Mouse (Mus musculus): ENCODE measurements around the gene Srrt. TPM values are rescaled to one million over a fixed set of nuclear protein-coding genes. Genes with fewer than 3 reads are reported as not detected.
"Not testable (repeated sequence)": the region's sequence is repeated elsewhere in the genome, so short reads cannot be mapped to it uniquely, and the experiment has no call there.

The Srrt gene
- polyA plus RNA-seq, 1 experiment from 2014 or later: 141 TPM

DNA sequence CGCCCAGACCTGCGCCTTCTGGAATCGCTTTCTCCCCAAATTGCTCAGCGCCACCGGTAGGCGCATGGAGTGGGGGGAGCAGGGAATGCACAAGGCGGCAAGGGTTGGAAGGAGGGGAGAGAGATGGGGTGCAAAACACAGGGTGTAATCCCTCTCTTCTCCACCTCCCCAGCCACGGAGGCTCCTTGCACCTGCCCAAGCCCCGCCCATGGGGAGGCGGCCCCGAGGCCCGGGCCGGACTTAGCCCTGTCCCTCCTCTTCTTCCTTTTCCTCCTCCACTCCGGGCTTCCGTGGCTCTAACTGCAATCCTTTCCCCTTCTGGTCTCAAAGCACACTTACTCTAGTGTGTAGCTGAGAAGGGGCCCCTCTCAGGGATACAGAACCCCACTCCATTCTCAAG, 14.2 kb downstream of the Srrt start:
- Histone ChIP-seq H3K36me3 (peaks cover 36% of the 10 kb centered on the region), H3K9me3 (no peaks in the 10 kb centered on the region), H3K27me3 (peaks cover 49% of the 10 kb centered on the region), H3K4me1 (peaks cover 22% of the 10 kb centered on the region), H3K9ac (peak overlapping the region; percentile 78), H3K4me2 (replicated peaks) (peak overlapping the region; percentile 100), H3K4me3 (peak overlapping the region; percentile 61), H3K27ac (no peak overlapping the region; the same call in 1 of the 2 replicates)
- whole genome bisulfite sequencing: 1% methylated on average over 15 of the region's 15 CpGs
- 0 out of 2 replicates have a peak, but pooled peaks have one; percentile 13 for ATAC-seq (ENCODE audit: low FRiP score, low read depth)

DNA sequence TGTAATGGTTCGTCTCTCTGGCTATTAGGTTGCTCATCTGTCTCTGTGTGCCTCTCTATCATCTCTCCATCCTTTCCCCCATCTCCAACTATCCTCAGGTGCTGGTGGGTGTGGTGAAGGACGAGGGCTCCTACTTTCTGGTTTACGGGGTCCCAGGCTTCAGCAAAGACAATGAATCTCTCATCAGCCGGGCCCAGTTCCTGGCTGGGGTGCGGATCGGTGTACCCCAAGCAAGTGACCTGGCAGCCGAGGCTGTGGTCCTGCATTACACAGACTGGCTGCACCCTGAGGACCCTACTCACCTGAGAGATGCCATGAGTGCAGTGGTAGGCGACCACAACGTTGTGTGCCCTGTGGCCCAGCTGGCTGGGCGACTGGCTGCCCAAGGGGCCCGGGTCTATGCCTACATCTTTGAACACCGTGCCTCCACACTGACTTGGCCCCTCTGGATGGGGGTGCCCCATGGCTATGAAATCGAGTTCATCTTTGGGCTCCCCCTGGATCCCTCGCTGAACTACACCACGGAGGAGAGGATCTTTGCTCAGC, 16.0 kb downstream of the Srrt start:
- ATAC-seq (ENCODE audit: low FRiP score, low read depth): no peak
- no peak overlapping the region for H3K27ac ChIP-seq
- H3K36me3 ChIP-seq: peaks cover 18% of the 10 kb centered on the region
- H3K4me3 ChIP-seq: no peak overlapping the region
- 76% methylated on average over 15 of the region's 15 CpGs for WGBS
- peak overlapping the region; percentile 14; the same call in 1 of the 2 replicates for H3K4me2 ChIP-seq (replicated peaks)
- H3K4me1 ChIP-seq: peaks cover 34% of the 10 kb centered on the region
- no peak overlapping the region for H3K9ac ChIP-seq
- H3K27me3 ChIP-seq: peaks cover 65% of the 10 kb centered on the region
- H3K9me3 ChIP-seq: no peaks in the 10 kb centered on the region

- H3K27me3 ChIP-seq: peaks cover 70% of the 10 kb centered on the region
- H3K36me3 ChIP-seq: peaks cover 10% of the 10 kb centered on the region
- no peaks in the 10 kb centered on the region for H3K9me3 ChIP-seq
- WGBS: 22% methylated on average over 15 of the region's 15 CpGs
- H3K4me1 ChIP-seq: peaks cover 34% of the 10 kb centered on the region
- no peak for ATAC-seq (ENCODE audit: low FRiP score, low read depth)
- no peak overlapping the region; the same call in 1 of the 2 replicates for H3K4me2 ChIP-seq (replicated peaks)
- peak overlapping the region; percentile 47; the same call in 1 of the 2 replicates for H3K4me3 ChIP-seq
- no peak overlapping the region for H3K9ac ChIP-seq
- no peak overlapping the region for H3K27ac ChIP-seq
Observed at GRCm38 (mm10) chr5:137290677-137291076, 16.8 kb downstream of the Srrt start.

DNA sequence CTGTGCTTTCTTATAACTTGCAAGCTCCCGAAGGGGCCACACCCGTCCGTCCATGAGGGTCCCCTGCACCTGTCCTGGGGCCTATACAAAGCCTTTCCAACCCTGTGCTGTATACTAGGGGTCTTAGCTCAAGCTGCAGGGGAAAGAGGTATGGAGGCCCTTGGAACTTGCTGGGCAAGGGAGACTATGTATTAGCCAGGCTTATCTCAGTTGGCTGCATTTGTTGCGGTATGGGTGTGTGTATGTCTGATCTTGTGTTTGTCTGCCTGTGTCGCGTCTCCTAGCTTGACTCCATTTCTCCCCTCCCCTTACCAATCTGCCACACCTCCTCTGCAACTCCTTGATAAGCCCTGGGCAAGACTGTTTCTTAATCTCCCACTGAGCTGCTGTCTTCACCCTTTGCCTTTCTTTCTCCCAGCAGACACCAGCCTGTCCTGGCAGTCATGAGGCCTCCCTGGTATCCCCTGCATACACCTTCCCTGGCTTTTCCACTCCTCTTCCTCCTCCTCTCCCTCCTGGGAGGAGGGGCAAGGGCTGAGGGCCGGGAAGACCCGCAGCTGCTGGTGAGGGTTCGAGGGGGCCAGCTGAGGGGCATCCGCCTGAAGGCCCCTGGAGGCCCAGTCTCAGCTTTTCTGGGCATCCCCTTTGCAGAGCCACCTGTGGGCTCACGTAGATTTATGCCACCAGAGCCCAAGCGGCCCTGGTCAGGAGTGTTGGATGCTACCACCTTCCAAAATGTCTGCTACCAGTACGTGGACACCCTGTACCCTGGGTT, 17.7 kb downstream of the Srrt start:
- Histone ChIP-seq H3K27ac (no peak overlapping the region), H3K9me3 (no peaks in the 10 kb centered on the region), H3K27me3 (peaks cover 76% of the 10 kb centered on the region), H3K4me3 (peak overlapping the region; percentile 47), H3K9ac (peak overlapping the region; percentile 15), H3K4me2 (replicated peaks) (peak overlapping the region; percentile 75), H3K4me1 (peaks cover 26% of the 10 kb centered on the region), H3K36me3 (0 out of 2 replicates have a peak, but pooled peaks cover under 1% of the 10 kb centered on the region)
- ATAC-seq (ENCODE audit: low FRiP score, low read depth): no peak
- 54% methylated on average over 13 of the region's 13 CpGs for WGBS

DNA sequence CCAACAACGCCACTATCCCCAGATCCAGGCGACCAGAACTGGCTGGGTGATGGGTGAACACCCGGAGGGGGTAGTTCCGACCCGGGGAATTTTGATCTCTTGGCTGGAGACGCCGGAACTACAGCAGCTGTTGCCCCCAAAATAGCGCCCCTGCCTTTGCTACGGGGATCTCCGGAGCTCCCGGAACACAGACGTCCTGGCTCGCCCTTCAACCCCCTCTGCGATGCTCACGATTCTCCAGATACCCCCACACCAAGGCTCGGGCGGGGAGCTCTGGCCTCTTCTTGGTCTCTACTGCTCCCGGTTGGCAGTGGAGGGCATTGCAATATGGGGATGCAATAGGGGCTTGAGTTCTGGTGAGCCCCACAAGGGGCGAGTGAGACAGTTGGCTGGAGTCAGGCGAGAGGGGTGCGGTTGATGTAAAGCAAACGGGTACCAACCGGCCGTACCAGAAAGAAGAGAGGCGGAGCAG, 18.4 kb downstream of the Srrt start:
- H3K36me3 ChIP-seq: no peaks in the 10 kb centered on the region
- peak overlapping the region; percentile 47 for H3K4me3 ChIP-seq
- peaks cover 24% of the 10 kb centered on the region for H3K4me1 ChIP-seq
- H3K27me3 ChIP-seq: peaks cover 76% of the 10 kb centered on the region
- no peak; the same call in 1 of the 2 replicates for ATAC-seq (ENCODE audit: low FRiP score, low read depth)
- H3K4me2 ChIP-seq (replicated peaks): peak overlapping the region; percentile 75
- no peaks in the 10 kb centered on the region for H3K9me3 ChIP-seq
- H3K9ac ChIP-seq: peak overlapping the region; percentile 15; the same call in 1 of the 2 replicates
- H3K27ac ChIP-seq: no peak overlapping the region
- WGBS: 2% methylated on average over 25 of the region's 25 CpGs

DNA sequence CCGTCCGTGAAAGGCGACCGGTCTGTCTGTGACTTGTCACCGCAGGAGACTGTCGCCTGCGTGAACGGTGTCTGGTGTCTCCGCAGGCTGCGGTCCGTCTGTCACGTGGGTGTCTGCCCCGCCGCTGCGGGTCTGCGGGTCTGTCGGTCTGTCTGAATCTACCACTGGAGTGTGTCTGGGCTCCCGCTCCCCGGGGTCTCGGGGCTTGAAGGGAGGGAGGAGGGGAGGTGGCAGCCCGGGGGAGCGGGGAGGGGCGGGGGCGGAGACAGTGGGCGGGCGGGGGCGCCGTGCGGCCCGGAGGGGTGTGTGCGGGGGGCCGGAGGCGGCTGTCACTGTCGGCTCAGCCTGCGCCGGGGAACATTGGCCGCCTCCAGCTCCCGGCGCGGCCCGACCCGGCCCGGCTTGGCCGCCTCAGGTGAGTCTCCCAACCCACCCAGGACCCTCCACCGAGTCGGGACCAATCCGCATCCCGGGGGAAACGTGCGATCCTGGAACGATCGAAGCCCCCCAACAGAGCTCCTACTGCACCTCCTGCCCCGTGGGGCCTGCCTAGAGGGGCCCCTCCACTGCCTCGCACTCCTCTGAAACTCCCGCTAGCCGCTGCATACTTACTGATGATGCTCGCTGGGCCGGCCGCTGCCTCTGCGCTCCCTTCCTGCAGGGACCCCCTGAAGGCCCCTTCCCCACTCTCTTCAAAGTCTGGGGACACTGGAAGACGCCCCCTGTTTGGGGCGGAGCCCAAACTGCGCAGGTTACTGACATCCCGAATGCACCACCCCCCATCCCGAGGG, 19.3 kb downstream of the Srrt start:
- WGBS: under 1% methylated on average over 57 of the region's 65 CpGs
- no peaks in the 10 kb centered on the region for H3K9me3 ChIP-seq
- ATAC-seq (ENCODE audit: low FRiP score, low read depth): no peak
- peak overlapping the region; percentile 66 for H3K9ac ChIP-seq
- peaks cover 74% of the 10 kb centered on the region for H3K27me3 ChIP-seq
- peaks cover 20% of the 10 kb centered on the region for H3K4me1 ChIP-seq
- peak overlapping the region; percentile 47 for H3K4me3 ChIP-seq
- H3K36me3 ChIP-seq: no peaks in the 10 kb centered on the region
- H3K4me2 ChIP-seq (replicated peaks): peak overlapping the region; percentile 75
- no peak overlapping the region for H3K27ac ChIP-seq

DNA sequence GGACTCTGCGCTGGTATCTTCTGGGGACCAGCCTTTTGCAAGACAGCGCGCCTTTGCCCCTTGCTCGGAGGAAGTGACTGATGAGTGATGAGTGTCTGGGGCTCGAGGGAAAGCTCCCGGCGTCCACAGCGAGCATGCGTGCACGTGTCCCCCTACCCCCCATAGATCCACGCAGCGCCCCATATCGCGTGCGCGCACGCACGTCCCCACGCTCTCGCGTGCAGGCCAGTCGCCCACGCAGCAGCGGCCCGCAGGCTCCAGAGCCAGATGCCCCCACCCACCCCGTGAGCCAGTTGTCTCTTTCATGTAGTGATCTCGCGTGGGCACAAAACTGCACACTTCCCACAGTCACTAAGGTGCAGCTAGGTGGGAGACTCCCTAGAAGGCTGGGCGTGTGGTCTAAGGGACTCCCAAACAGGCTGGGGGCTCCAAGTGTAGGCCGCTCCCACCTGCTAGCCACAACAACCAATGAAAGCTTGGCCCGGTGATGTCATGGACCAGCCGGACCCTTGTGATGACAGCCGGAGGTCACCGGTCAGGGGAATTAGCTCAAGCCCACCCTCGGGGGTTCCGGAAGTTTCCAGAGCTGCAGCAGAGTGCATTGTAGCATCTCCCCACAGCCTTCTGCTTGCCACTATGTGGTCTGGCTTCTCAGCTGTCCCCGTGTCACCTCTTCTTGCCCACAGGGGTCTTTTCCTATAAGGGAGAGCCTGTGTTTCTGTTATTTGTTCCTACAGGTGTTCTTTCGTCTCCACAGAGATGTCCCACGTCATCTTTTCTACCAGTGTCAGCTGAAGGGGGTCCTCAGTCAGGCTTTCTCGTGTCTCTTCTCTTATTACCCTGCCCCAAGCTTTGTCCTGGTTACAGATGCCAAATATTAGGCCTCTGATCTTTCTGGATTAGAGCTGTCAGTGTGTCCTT, 20.2 kb downstream of the Srrt start, which contains the start of gene Ache:
Ache (plus strand) TSS at position 488 of the 921 bp plus-strand sequence.
- Histone ChIP-seq H3K9ac (peak within 1 kb of the TSS; percentile 66), H3K27me3 (peaks cover 66% of the 10 kb centered on the region), H3K4me2 (replicated peaks) (peak within 1 kb of the TSS; percentile 75), H3K4me1 (peaks cover 16% of the 10 kb centered on the region), H3K36me3 (no peaks in the 10 kb centered on the region), H3K4me3 (peak within 1 kb of the TSS; percentile 47), H3K9me3 (0 out of 2 replicates have a peak, but pooled peaks cover 4% of the 10 kb centered on the region), H3K27ac (no peak within 1 kb of the TSS)
- peak; percentile 17; the same call in 1 of the 2 replicates for ATAC-seq (ENCODE audit: low FRiP score, low read depth)
- WGBS: 1% methylated on average over 40 of the region's 40 CpGs

DNA sequence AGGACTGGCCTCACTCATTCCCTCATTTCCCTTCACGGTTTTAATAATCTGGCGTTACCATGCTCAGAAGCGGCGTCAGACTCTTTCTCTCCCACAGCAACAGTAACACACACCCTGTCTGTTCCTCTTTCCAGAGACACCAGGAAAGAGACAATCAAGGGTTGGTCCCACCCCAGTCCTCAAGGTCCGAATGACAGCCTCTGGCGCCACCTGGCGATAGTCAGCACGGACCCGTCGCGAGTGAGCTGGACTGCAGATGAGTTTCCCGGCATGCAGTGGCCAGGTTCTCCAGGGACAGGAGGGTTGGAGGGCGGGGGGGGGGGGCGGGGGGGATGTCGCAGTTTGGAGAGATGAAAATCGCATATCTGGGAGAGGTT, 20.8 kb downstream of the Srrt start:
- peak; percentile 52; the same call in 1 of the 2 replicates for ATAC-seq (ENCODE audit: low FRiP score, low read depth)
- Histone ChIP-seq H3K4me2 (replicated peaks) (peak overlapping the region; percentile 75), H3K4me3 (peak overlapping the region; percentile 47), H3K4me1 (peaks cover 16% of the 10 kb centered on the region), H3K9ac (no peak overlapping the region; the same call in 1 of the 2 replicates), H3K27me3 (peaks cover 59% of the 10 kb centered on the region), H3K36me3 (no peaks in the 10 kb centered on the region), H3K27ac (no peak overlapping the region), H3K9me3 (0 out of 2 replicates have a peak, but pooled peaks cover 4% of the 10 kb centered on the region)
- WGBS: 2% methylated on average over 13 of the region's 16 CpGs

DNA sequence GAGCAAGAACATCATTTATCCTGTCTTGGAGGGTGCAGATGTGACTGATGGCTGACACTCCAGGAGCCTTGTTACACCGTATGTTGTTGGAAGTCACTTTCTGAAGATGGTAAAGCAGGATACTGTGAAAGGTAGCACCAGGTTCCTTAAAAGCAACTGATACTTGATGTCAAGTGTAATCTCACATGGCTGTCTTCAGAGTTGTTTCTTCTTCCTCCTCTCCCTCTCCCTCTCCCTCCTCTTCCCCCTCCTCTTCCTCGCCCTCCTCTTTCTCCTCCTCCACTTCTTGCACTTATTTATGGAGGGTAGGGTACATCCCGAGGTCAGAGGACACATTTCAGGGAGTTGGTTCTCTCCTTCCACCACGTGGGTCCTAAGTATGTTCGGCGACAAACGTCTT, 21.5 kb downstream of the Srrt start:
- 44% methylated on average over 7 of the region's 7 CpGs for WGBS
- Histone ChIP-seq H3K27ac (no peak overlapping the region), H3K27me3 (peaks cover 53% of the 10 kb centered on the region)

DNA sequence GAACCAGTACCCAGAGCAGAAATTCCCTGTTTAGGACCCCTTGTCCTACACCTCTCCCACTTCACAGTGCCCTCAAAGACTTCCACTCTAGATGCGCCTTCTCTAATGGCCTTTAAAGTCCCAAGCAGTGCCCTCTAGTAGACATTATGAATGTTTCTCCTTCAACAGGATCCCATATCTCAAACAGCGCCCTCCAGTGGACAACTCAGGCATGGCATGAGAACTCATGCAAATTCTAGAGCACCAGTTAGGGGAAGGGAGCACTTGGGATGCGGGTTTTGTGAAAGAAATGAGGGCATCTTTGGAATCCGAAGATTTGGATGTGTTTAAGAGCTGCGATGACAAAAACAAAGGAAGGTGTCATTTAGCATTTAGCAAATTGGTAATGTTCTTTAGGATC, 22.4 kb downstream of the Srrt start:
- H3K27ac ChIP-seq: no peak overlapping the region
- no peak overlapping the region for H3K4me3 ChIP-seq
- no peak overlapping the region for H3K4me2 ChIP-seq (replicated peaks)
- no peak overlapping the region for H3K9ac ChIP-seq
- H3K4me1 ChIP-seq: peaks cover 16% of the 10 kb centered on the region
- ATAC-seq (ENCODE audit: low FRiP score, low read depth): no peak
- 0 out of 2 replicates have a peak, but pooled peaks cover 4% of the 10 kb centered on the region for H3K9me3 ChIP-seq
- WGBS: 58% methylated on average over 5 of the region's 5 CpGs
- H3K36me3 ChIP-seq: no peaks in the 10 kb centered on the region
- peaks cover 43% of the 10 kb centered on the region for H3K27me3 ChIP-seq

More for the DNA sequence above, 21.5 kb downstream of the Srrt start:
- Histone ChIP-seq H3K4me2 (replicated peaks) (no peak overlapping the region), H3K36me3 (no peaks in the 10 kb centered on the region), H3K4me3 (no peak overlapping the region), H3K4me1 (peaks cover 16% of the 10 kb centered on the region), H3K9ac (no peak overlapping the region), H3K9me3 (0 out of 2 replicates have a peak, but pooled peaks cover 4% of the 10 kb centered on the region)
- no peak for ATAC-seq (ENCODE audit: low FRiP score, low read depth)

- not testable (repeated sequence) for H3K9me3 ChIP-seq; H3K36me3 ChIP-seq; ATAC-seq (ENCODE audit: low FRiP score, low read depth); H3K9ac ChIP-seq; H3K4me3 ChIP-seq; H3K4me2 ChIP-seq (replicated peaks); H3K27ac ChIP-seq
- 75% methylated on average over 5 of the region's 6 CpGs for WGBS
- Histone ChIP-seq H3K27me3 (peaks cover 37% of the 10 kb centered on the region), H3K4me1 (peaks cover 16% of the 10 kb centered on the region)
Observed at GRCm38 (mm10) chr5:137284411-137284810, 23.1 kb downstream of the Srrt start.

Data from limb, embryonic 13.5 days (tissue).